Mouse (Mus musculus) CH12.LX (cell line): ENCODE measurements at regions not wholly inside any gene's neighbourhood (a gene's known extent, or its start where the extent isn't known, plus 50 kb on each side); places are given as distances from the start of the nearest gene placed in this dataset.

Source experiments
- CTCF ChIP-seq, 2 experiments: IDR thresholded peaks in 1 of 2; conservative IDR thresholded peaks in 1 of 2; 2 replicates each; pipeline ENCODE4 v1.5.1; 2011 to 2012; ENCODE audit warnings: low read depth in 2 of 2, low read length in 2 of 2, improper control_type of control experiment in 1 of 2, inconsistent platforms in 1 of 2, mild to moderate bottlenecking in 1 of 2, moderate library complexity in 1 of 2
- EP300 ChIP-seq: IDR thresholded peaks from 2 replicates; pipeline ENCODE4 v1.6.1; 2011; ENCODE audit warnings: low read length, improper control_type of control experiment
- HCFC1 ChIP-seq: IDR thresholded peaks from 2 replicates; pipeline ENCODE4 v1.6.1; 2012; ENCODE audit warnings: low read depth, mild to moderate bottlenecking, inconsistent platforms, low read length, improper control_type of control experiment
- MAZ ChIP-seq: IDR thresholded peaks from 2 replicates; pipeline ENCODE4 v1.6.1; 2012; ENCODE audit warnings: low read depth, mild to moderate bottlenecking, inconsistent platforms, low read length, improper control_type of control experiment, moderate library complexity
- MEF2A ChIP-seq: IDR thresholded peaks from 2 replicates; pipeline ENCODE4 v1.6.1; 2014; ENCODE audit warnings: low read depth, mild to moderate bottlenecking, inconsistent platforms, low read length, improper control_type of control experiment, borderline replicate concordance
- NELFE ChIP-seq: IDR thresholded peaks from 2 replicates; pipeline ENCODE4 v1.6.1; 2011; ENCODE audit warnings: low read depth, low read length, improper control_type of control experiment
- POLR2A ChIP-seq: IDR thresholded peaks from 2 replicates; pipeline ENCODE4 v1.6.1; 2011; ENCODE audit warnings: low read depth, mild to moderate bottlenecking, improper control_type of control experiment, low read length
- POLR2AphosphoS2 ChIP-seq: IDR thresholded peaks from 2 replicates; pipeline ENCODE4 v1.6.1; 2011; ENCODE audit warnings: low read depth, low read length, improper control_type of control experiment
- ZKSCAN1 ChIP-seq: IDR thresholded peaks from 2 replicates; pipeline ENCODE4 v1.6.1; 2012; ENCODE audit warnings: low read depth, inconsistent platforms, low read length, improper control_type of control experiment, borderline replicate concordance
- ZMIZ1 ChIP-seq: IDR thresholded peaks from 2 replicates; pipeline ENCODE4 v1.6.1; 2012; ENCODE audit warnings: low read depth, mild to moderate bottlenecking, inconsistent platforms, low read length, improper control_type of control experiment

DNA sequence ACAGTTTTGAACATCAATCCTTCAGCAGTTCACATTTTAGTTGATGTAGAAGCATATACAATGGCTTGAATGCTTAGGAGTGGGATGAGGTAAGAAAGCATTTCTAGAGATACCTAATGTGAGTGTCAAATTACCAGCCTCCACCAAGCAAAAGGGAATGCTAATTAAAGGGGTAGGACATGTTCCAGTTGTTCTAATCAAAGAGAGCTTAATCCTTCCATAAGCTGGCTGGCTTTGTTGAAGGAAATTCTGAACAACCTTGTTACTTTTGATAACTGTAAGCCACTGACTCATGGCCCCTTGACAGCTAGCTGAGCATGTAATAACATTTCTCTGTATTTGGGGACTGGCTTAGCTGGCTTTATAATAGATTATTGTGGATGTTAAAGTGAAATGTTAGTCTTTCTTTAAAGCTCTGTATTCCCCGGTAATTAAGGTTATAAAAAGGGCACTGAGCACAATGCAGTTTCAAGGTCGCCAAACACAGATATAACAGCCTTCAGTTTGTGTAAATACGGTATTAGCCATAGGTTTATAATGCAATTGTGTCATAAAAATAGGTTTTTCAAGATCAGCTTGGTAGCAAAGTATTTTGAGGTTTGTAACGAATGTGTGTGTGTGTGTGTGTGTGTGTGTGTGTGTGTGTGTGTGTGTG, 1211.5 kb downstream of the Pcdh9 start:
- TF ChIP-seq ZKSCAN1 (no peak), NELFE (no peak), CTCF (conservative IDR thresholded peaks at IDR 0.05 in 1 of 2, IDR thresholded peaks at IDR 0.05 in 1 of 2; ENCODE audit: low read depth in 2 of 2, low read length in 2 of 2) (no peak), POLR2A (no peak), MEF2A (no peak), MAZ (no peak), HCFC1 (no peak), ZMIZ1 (no peak), POLR2AphosphoS2 (no peak), EP300 (no peak)
